Mouse (Mus musculus): ENCODE measurements at regions not wholly inside any gene's neighbourhood (a gene's known extent, or its start where the extent isn't known, plus 50 kb on each side); places are given as distances from the start of the nearest gene placed in this dataset.

GRCm38 (mm10) chr14:24803001-24803655 is 316.2 kb downstream of the Rps24 start:
- no peaks in the 10 kb centered on the region for H3K27me3 ChIP-seq (ENCODE audit: control insufficient read depth, insufficient read depth, low read depth, low read length)
- H3K4me1 ChIP-seq (ENCODE audit: control insufficient read depth, low read depth, low read length) = no peaks in the 10 kb centered on the region
- H3K27ac ChIP-seq (ENCODE audit: low read length) = no peak overlapping the region
- H3K4me2 ChIP-seq (ENCODE audit: low read depth, low read length) = no peak overlapping the region
- H3K9ac ChIP-seq (ENCODE audit: low read depth, low read length) = no peak overlapping the region
- no peaks in the 10 kb centered on the region for H3K36me3 ChIP-seq (ENCODE audit: control insufficient read depth, insufficient read depth)
- H3K4me3 ChIP-seq (ENCODE audit: low read depth, low read length) = no peak overlapping the region
- ATAC-seq (ENCODE audit: low read depth) = no peak
- WGBS (ENCODE audit: insufficient replicate concordance) = 54% methylated on average over 5 of the region's 5 CpGs
- no peaks in the 10 kb centered on the region for H3K9me3 ChIP-seq (replicated peaks; ENCODE audit: control insufficient read depth, low read length)

- no peak overlapping the region for H3K9ac ChIP-seq (ENCODE audit: low read depth, low read length)
- no peaks in the 10 kb centered on the region for H3K36me3 ChIP-seq (ENCODE audit: control insufficient read depth, insufficient read depth)
- no peak overlapping the region for H3K4me2 ChIP-seq (ENCODE audit: low read depth, low read length)
- no peak overlapping the region for H3K27ac ChIP-seq (ENCODE audit: low read length)
- no peak overlapping the region for H3K4me3 ChIP-seq (ENCODE audit: low read depth, low read length)
- H3K4me1 ChIP-seq (ENCODE audit: control insufficient read depth, low read depth, low read length) = no peaks in the 10 kb centered on the region
- H3K27me3 ChIP-seq (ENCODE audit: control insufficient read depth, insufficient read depth, low read depth, low read length) = no peaks in the 10 kb centered on the region
- WGBS (ENCODE audit: insufficient replicate concordance) = 19% methylated on average over 7 of the region's 7 CpGs
- no peak for ATAC-seq (ENCODE audit: low read depth)
- no peaks in the 10 kb centered on the region for H3K9me3 ChIP-seq (replicated peaks; ENCODE audit: control insufficient read depth, low read length)
These were observed 320.1 kb downstream of the Rps24 start for GRCm38 (mm10) chr14:24807061-24807460.

- 60% methylated on average over 13 of the region's 13 CpGs for WGBS (ENCODE audit: insufficient replicate concordance)
- H3K36me3 ChIP-seq (ENCODE audit: control insufficient read depth, insufficient read depth) = no peaks in the 10 kb centered on the region
- H3K4me2 ChIP-seq (ENCODE audit: low read depth, low read length) = no peak overlapping the region
- no peak for ATAC-seq (ENCODE audit: low read depth)
- H3K9me3 ChIP-seq (replicated peaks; ENCODE audit: control insufficient read depth, low read length) = no peaks in the 10 kb centered on the region
- no peak overlapping the region for H3K9ac ChIP-seq (ENCODE audit: low read depth, low read length)
- no peak overlapping the region for H3K4me3 ChIP-seq (ENCODE audit: low read depth, low read length)
- no peak overlapping the region for H3K27ac ChIP-seq (ENCODE audit: low read length)
- H3K4me1 ChIP-seq (ENCODE audit: control insufficient read depth, low read depth, low read length) = no peaks in the 10 kb centered on the region
- H3K27me3 ChIP-seq (ENCODE audit: control insufficient read depth, insufficient read depth, low read depth, low read length) = no peaks in the 10 kb centered on the region
These were observed 336.1 kb downstream of the Rps24 start for GRCm38 (mm10) chr14:24822876-24823567.

GRCm38 (mm10) chr14:24824351-24824750 is 337.4 kb downstream of the Rps24 start:
- Histone ChIP-seq H3K4me3 (ENCODE audit: low read depth, low read length) (no peak overlapping the region), H3K27me3 (ENCODE audit: control insufficient read depth, insufficient read depth, low read depth, low read length) (no peaks in the 10 kb centered on the region), H3K9ac (ENCODE audit: low read depth, low read length) (no peak overlapping the region), H3K9me3 (replicated peaks; ENCODE audit: control insufficient read depth, low read length) (no peaks in the 10 kb centered on the region), H3K27ac (ENCODE audit: low read length) (no peak overlapping the region), H3K36me3 (ENCODE audit: control insufficient read depth, insufficient read depth) (no peaks in the 10 kb centered on the region), H3K4me1 (ENCODE audit: control insufficient read depth, low read depth, low read length) (no peaks in the 10 kb centered on the region), H3K4me2 (ENCODE audit: low read depth, low read length) (no peak overlapping the region)
- WGBS (ENCODE audit: insufficient replicate concordance) = 69% methylated on average over 2 of the region's 2 CpGs
- no peak for ATAC-seq (ENCODE audit: low read depth)

- no peaks in the 10 kb centered on the region for H3K4me1 ChIP-seq (ENCODE audit: control insufficient read depth, low read depth, low read length)
- 54% methylated on average over 11 of the region's 11 CpGs for WGBS (ENCODE audit: insufficient replicate concordance)
- no peak overlapping the region for H3K9ac ChIP-seq (ENCODE audit: low read depth, low read length)
- no peak overlapping the region for H3K27ac ChIP-seq (ENCODE audit: low read length)
- no peak overlapping the region for H3K4me2 ChIP-seq (ENCODE audit: low read depth, low read length)
- no peaks in the 10 kb centered on the region for H3K9me3 ChIP-seq (replicated peaks; ENCODE audit: control insufficient read depth, low read length)
- H3K27me3 ChIP-seq (ENCODE audit: control insufficient read depth, insufficient read depth, low read depth, low read length) = no peaks in the 10 kb centered on the region
- H3K4me3 ChIP-seq (ENCODE audit: low read depth, low read length) = no peak overlapping the region
- no peaks in the 10 kb centered on the region for H3K36me3 ChIP-seq (ENCODE audit: control insufficient read depth, insufficient read depth)
- ATAC-seq (ENCODE audit: low read depth) = no peak
These were observed 338.9 kb downstream of the Rps24 start for GRCm38 (mm10) chr14:24825722-24826386.

GRCm38 (mm10) chr14:24826471-24827337 is 339.8 kb downstream of the Rps24 start:
- H3K27me3 ChIP-seq (ENCODE audit: control insufficient read depth, insufficient read depth, low read depth, low read length) = no peaks in the 10 kb centered on the region
- no peak overlapping the region for H3K27ac ChIP-seq (ENCODE audit: low read length)
- H3K9ac ChIP-seq (ENCODE audit: low read depth, low read length) = no peak overlapping the region
- no peaks in the 10 kb centered on the region for H3K36me3 ChIP-seq (ENCODE audit: control insufficient read depth, insufficient read depth)
- no peaks in the 10 kb centered on the region for H3K9me3 ChIP-seq (replicated peaks; ENCODE audit: control insufficient read depth, low read length)
- ATAC-seq (ENCODE audit: low read depth) = no peak
- no peaks in the 10 kb centered on the region for H3K4me1 ChIP-seq (ENCODE audit: control insufficient read depth, low read depth, low read length)
- WGBS (ENCODE audit: insufficient replicate concordance) = 50% methylated on average over 13 of the region's 13 CpGs
- no peak overlapping the region for H3K4me3 ChIP-seq (ENCODE audit: low read depth, low read length)
- H3K4me2 ChIP-seq (ENCODE audit: low read depth, low read length) = no peak overlapping the region

- no peaks in the 10 kb centered on the region for H3K9me3 ChIP-seq (replicated peaks; ENCODE audit: control insufficient read depth, low read length)
- no peaks in the 10 kb centered on the region for H3K36me3 ChIP-seq (ENCODE audit: control insufficient read depth, insufficient read depth)
- no peak for ATAC-seq (ENCODE audit: low read depth)
- no peak overlapping the region for H3K4me3 ChIP-seq (ENCODE audit: low read depth, low read length)
- no peak overlapping the region for H3K4me2 ChIP-seq (ENCODE audit: low read depth, low read length)
- 51% methylated on average over 8 of the region's 8 CpGs for WGBS (ENCODE audit: insufficient replicate concordance)
- H3K9ac ChIP-seq (ENCODE audit: low read depth, low read length) = no peak overlapping the region
- no peaks in the 10 kb centered on the region for H3K27me3 ChIP-seq (ENCODE audit: control insufficient read depth, insufficient read depth, low read depth, low read length)
- no peak overlapping the region for H3K27ac ChIP-seq (ENCODE audit: low read length)
- H3K4me1 ChIP-seq (ENCODE audit: control insufficient read depth, low read depth, low read length) = no peaks in the 10 kb centered on the region
These were observed 340.6 kb downstream of the Rps24 start for GRCm38 (mm10) chr14:24827381-24828031.

- no peak overlapping the region for H3K27ac ChIP-seq (ENCODE audit: low read length)
- H3K9me3 ChIP-seq (replicated peaks; ENCODE audit: control insufficient read depth, low read length) = no peaks in the 10 kb centered on the region
- no peak overlapping the region for H3K9ac ChIP-seq (ENCODE audit: low read depth, low read length)
- H3K27me3 ChIP-seq (ENCODE audit: control insufficient read depth, insufficient read depth, low read depth, low read length) = no peaks in the 10 kb centered on the region
- no peaks in the 10 kb centered on the region for H3K36me3 ChIP-seq (ENCODE audit: control insufficient read depth, insufficient read depth)
- H3K4me1 ChIP-seq (ENCODE audit: control insufficient read depth, low read depth, low read length) = no peaks in the 10 kb centered on the region
- no peak overlapping the region for H3K4me2 ChIP-seq (ENCODE audit: low read depth, low read length)
- WGBS (ENCODE audit: insufficient replicate concordance) = 26% methylated on average over 6 of the region's 6 CpGs
- no peak for ATAC-seq (ENCODE audit: low read depth)
- no peak overlapping the region for H3K4me3 ChIP-seq (ENCODE audit: low read depth, low read length)
These were observed 342.1 kb downstream of the Rps24 start for GRCm38 (mm10) chr14:24829001-24829400.
